Mouse (Mus musculus): ENCODE data around the gene Alkbh6. TPM values are rescaled to one million over a fixed set of nuclear protein-coding genes. Genes with fewer than 3 reads are reported as not detected.

The Alkbh6 gene
- 64.4 and 64.7 TPM in 2 replicates for polyA plus RNA-seq (2015; fragmentation: Nextera tagmentation; extraction: Ambion mirVana)

DNA sequence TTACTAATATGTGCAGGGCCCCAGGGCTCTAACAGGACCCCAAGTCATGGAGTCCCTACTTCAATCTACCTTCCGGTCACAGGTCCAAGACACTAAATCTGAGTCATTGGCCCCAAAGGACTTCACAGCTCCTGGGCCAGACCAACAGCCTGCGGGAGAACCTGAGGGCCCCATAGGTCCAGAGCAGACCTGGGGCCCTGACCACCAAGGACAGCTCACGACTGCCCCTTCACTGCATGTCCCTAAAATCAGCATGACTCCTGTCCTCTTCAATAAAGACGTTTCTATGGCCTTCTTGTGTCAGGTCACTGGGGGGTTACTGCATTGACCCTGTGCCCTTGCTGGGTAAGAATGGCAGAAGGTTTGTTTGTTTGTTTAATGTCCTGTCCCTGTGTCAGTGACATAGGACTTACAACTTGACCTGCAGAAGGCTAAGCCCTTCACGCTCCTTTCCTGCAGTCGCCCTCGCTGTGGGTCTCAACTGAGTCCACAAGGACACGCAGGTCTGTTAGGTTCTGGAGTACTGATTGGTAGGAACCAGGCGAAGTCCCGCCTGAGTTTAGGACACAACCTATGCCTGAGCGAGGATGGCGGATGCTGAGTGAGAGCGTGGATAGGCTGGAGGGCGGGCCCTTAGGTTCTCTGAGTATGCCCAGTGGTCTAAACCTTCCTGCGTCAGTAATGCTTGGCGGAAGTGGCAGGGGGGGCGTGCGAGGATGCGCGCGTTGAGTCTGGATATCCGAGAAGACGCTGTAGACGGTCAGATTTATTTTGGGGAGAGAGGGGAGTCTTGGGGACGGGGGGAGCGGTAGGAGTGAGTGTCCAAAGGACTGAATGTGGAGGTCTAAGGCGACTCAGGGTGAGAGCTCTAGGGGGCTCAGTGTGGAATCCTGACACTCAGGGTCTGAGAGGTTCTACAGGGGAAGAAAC is at the start of gene Alkbh6:
TSS of gene Alkbh6 (plus strand) at position 642 of the 930 bp plus-strand sequence.
- no peaks in the 10 kb centered on the region for H3K9me3 ChIP-seq (replicated peaks; ENCODE audit: control insufficient read depth, low read length)
- ATAC-seq (ENCODE audit: insufficient read depth, low FRiP score) = peak; percentile 99
- 5% methylated on average over 27 of the region's 27 CpGs for WGBS
- H3K9ac ChIP-seq (ENCODE audit: low read length) = peak within 1 kb of the TSS; percentile 86
- no peaks in the 10 kb centered on the region for H3K36me3 ChIP-seq (ENCODE audit: control insufficient read depth, insufficient read depth, low read length)
- H3K4me2 ChIP-seq (ENCODE audit: low read depth, low read length) = peak within 1 kb of the TSS; percentile 92
- no peaks in the 10 kb centered on the region for H3K27me3 ChIP-seq (ENCODE audit: control insufficient read depth, insufficient read depth, low read length)
- peak within 1 kb of the TSS; percentile 82 for H3K4me3 ChIP-seq (replicated peaks; ENCODE audit: low read length)
- H3K27ac ChIP-seq (ENCODE audit: low read length) = peak within 1 kb of the TSS; percentile 49
- H3K4me1 ChIP-seq (ENCODE audit: control insufficient read depth, insufficient read depth, low read length) = peaks cover 13% of the 10 kb centered on the region

DNA sequence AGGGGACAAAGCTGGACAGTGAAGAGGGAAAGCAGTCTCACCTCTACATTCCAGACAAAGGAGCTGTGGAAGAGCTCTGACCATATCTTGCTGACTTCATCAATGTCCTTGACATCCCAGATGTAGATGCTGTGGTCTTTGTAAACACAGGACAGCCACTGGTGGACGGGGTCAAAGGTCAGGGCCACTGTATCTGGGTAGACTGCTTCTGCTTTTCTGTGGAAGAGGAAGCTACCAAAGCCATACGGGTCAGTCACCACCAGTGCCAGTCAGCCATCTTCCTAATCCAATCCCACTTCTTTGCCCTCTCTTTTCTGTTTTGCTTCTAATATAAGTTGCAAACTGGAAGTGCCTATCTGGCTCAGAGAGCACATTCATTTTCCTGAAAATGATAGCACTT is 43.5 kb upstream of the Alkbh6 start:
- ATAC-seq (ENCODE audit: insufficient read depth, low FRiP score) = no peak
- Histone ChIP-seq H3K27me3 (ENCODE audit: control insufficient read depth, insufficient read depth, low read length) (no peaks in the 10 kb centered on the region), H3K27ac (ENCODE audit: low read length) (no peak overlapping the region), H3K36me3 (ENCODE audit: control insufficient read depth, insufficient read depth, low read length) (0 out of 2 replicates have a peak, but pooled peaks cover 2% of the 10 kb centered on the region), H3K4me3 (replicated peaks; ENCODE audit: low read length) (no peak overlapping the region), H3K4me2 (ENCODE audit: low read depth, low read length) (no peak overlapping the region), H3K9ac (ENCODE audit: low read length) (no peak overlapping the region), H3K4me1 (ENCODE audit: control insufficient read depth, insufficient read depth, low read length) (no peaks in the 10 kb centered on the region), H3K9me3 (replicated peaks; ENCODE audit: control insufficient read depth, low read length) (no peaks in the 10 kb centered on the region)
- WGBS = 71% methylated on average over 2 of the region's 2 CpGs

DNA sequence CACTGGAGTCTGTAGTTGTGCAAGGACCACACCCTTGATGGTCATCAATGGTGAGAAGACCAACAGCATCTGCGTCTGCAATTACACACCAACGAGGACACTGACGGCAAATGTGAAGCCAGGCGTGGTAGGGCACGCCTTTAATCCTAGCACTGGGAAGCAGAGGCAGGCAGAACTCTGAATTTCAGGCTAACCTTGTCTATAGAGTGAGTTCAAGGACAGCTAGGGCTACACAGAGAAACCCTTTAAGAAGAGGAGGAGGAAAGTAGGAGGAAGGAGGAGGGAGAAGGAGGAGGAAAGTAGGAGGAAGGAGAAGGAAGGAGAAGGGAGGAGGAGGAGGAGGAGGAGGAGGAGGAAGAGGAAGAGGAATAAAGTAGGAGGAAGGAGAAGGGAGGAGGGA is 43.0 kb upstream of the Alkbh6 start:
- no peak overlapping the region for H3K27ac ChIP-seq (ENCODE audit: low read length)
- no peak for ATAC-seq (ENCODE audit: insufficient read depth, low FRiP score)
- 87% methylated on average over 5 of the region's 5 CpGs for WGBS
- no peaks in the 10 kb centered on the region for H3K9me3 ChIP-seq (replicated peaks; ENCODE audit: control insufficient read depth, low read length)
- 0 out of 2 replicates have a peak, but pooled peaks cover 2% of the 10 kb centered on the region for H3K36me3 ChIP-seq (ENCODE audit: control insufficient read depth, insufficient read depth, low read length)
- H3K4me1 ChIP-seq (ENCODE audit: control insufficient read depth, insufficient read depth, low read length) = no peaks in the 10 kb centered on the region
- H3K4me3 ChIP-seq (replicated peaks; ENCODE audit: low read length) = no peak overlapping the region
- no peaks in the 10 kb centered on the region for H3K27me3 ChIP-seq (ENCODE audit: control insufficient read depth, insufficient read depth, low read length)
- H3K9ac ChIP-seq (ENCODE audit: low read length) = no peak overlapping the region
- H3K4me2 ChIP-seq (ENCODE audit: low read depth, low read length) = no peak overlapping the region

GRCm38 (mm10) chr7:30265935-30266334 is 42.6 kb upstream of the Alkbh6 start:
- ATAC-seq (ENCODE audit: insufficient read depth, low FRiP score) = no peak
- 0 out of 2 replicates have a peak, but pooled peaks cover 2% of the 10 kb centered on the region for H3K36me3 ChIP-seq (ENCODE audit: control insufficient read depth, insufficient read depth, low read length)
- H3K27me3 ChIP-seq (ENCODE audit: control insufficient read depth, insufficient read depth, low read length) = no peaks in the 10 kb centered on the region
- no peak overlapping the region for H3K4me2 ChIP-seq (ENCODE audit: low read depth, low read length)
- H3K9me3 ChIP-seq (replicated peaks; ENCODE audit: control insufficient read depth, low read length) = no peaks in the 10 kb centered on the region
- 81% methylated on average over 7 of the region's 7 CpGs for WGBS
- H3K4me3 ChIP-seq (replicated peaks; ENCODE audit: low read length) = no peak overlapping the region
- no peak overlapping the region for H3K9ac ChIP-seq (ENCODE audit: low read length)
- no peak overlapping the region for H3K27ac ChIP-seq (ENCODE audit: low read length)
- H3K4me1 ChIP-seq (ENCODE audit: control insufficient read depth, insufficient read depth, low read length) = no peaks in the 10 kb centered on the region

DNA sequence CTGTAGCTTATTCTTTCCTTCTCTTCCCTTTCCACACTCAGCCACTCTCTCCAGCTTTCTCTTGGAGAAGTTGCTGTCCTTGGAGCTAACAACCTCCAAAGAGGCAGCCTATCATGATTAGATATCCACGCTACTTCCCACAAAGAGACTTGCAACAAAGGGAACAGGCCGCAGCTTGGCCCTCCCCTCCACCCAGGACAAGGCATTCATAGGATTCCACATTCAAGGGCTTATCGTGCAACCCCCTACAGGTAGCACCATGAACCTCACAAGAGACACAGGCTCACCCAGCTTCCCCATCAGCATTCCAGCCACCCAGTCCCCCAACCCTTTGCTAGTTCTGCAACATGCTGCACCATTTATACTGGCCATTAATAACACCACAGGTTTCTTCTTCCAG is 41.7 kb upstream of the Alkbh6 start:
- no peak overlapping the region for H3K4me3 ChIP-seq (replicated peaks; ENCODE audit: low read length)
- no peaks in the 10 kb centered on the region for H3K9me3 ChIP-seq (replicated peaks; ENCODE audit: control insufficient read depth, low read length)
- no peaks in the 10 kb centered on the region for H3K4me1 ChIP-seq (ENCODE audit: control insufficient read depth, insufficient read depth, low read length)
- ATAC-seq (ENCODE audit: insufficient read depth, low FRiP score) = no peak
- H3K27me3 ChIP-seq (ENCODE audit: control insufficient read depth, insufficient read depth, low read length) = no peaks in the 10 kb centered on the region
- H3K27ac ChIP-seq (ENCODE audit: low read length) = no peak overlapping the region
- no peaks in the 10 kb centered on the region for H3K36me3 ChIP-seq (ENCODE audit: control insufficient read depth, insufficient read depth, low read length)
- H3K9ac ChIP-seq (ENCODE audit: low read length) = no peak overlapping the region
- 70% methylated on average over 3 of the region's 3 CpGs for WGBS
- H3K4me2 ChIP-seq (ENCODE audit: low read depth, low read length) = no peak overlapping the region

DNA sequence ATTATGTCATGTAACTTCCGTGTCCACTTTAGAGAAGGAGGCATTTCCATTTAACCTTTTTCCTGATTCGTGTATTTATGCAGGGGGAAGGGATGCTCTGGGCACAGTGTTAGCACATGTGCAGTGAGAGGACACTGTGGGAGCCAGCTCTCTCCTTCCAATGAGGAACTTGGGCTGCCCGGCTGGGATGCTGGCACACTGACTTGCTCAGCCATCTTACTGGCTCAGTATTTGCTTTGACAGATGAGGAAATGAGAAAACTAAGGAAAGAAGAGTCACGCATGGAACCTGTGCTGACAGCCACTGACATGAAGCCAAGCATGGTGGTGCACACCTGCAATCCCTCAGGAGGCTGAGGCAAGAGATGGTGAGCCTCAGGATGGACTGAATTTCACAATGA is 38.9 kb upstream of the Alkbh6 start:
- no peak overlapping the region for H3K4me3 ChIP-seq (replicated peaks; ENCODE audit: low read length)
- H3K9me3 ChIP-seq (replicated peaks; ENCODE audit: control insufficient read depth, low read length) = no peaks in the 10 kb centered on the region
- ATAC-seq (ENCODE audit: insufficient read depth, low FRiP score) = no peak
- H3K9ac ChIP-seq (ENCODE audit: low read length) = no peak overlapping the region
- H3K27me3 ChIP-seq (ENCODE audit: control insufficient read depth, insufficient read depth, low read length) = no peaks in the 10 kb centered on the region
- H3K4me2 ChIP-seq (ENCODE audit: low read depth, low read length) = no peak overlapping the region
- H3K36me3 ChIP-seq (ENCODE audit: control insufficient read depth, insufficient read depth, low read length) = no peaks in the 10 kb centered on the region
- no peak overlapping the region for H3K27ac ChIP-seq (ENCODE audit: low read length)
- WGBS = 85% methylated on average over 4 of the region's 4 CpGs
- no peaks in the 10 kb centered on the region for H3K4me1 ChIP-seq (ENCODE audit: control insufficient read depth, insufficient read depth, low read length)

- WGBS = 57% methylated on average over 6 of the region's 6 CpGs
- Histone ChIP-seq H3K4me3 (replicated peaks; ENCODE audit: low read length) (no peak overlapping the region), H3K9ac (ENCODE audit: low read length) (no peak overlapping the region), H3K27me3 (ENCODE audit: control insufficient read depth, insufficient read depth, low read length) (no peaks in the 10 kb centered on the region), H3K4me1 (ENCODE audit: control insufficient read depth, insufficient read depth, low read length) (0 out of 2 replicates have a peak, but pooled peaks cover 3% of the 10 kb centered on the region), H3K27ac (ENCODE audit: low read length) (no peak overlapping the region), H3K4me2 (ENCODE audit: low read depth, low read length) (no peak overlapping the region), H3K9me3 (replicated peaks; ENCODE audit: control insufficient read depth, low read length) (no peaks in the 10 kb centered on the region), H3K36me3 (ENCODE audit: control insufficient read depth, insufficient read depth, low read length) (no peaks in the 10 kb centered on the region)
- ATAC-seq (ENCODE audit: insufficient read depth, low FRiP score) = no peak
These were observed 34.1 kb upstream of the Alkbh6 start for GRCm38 (mm10) chr7:30274383-30274782.

DNA sequence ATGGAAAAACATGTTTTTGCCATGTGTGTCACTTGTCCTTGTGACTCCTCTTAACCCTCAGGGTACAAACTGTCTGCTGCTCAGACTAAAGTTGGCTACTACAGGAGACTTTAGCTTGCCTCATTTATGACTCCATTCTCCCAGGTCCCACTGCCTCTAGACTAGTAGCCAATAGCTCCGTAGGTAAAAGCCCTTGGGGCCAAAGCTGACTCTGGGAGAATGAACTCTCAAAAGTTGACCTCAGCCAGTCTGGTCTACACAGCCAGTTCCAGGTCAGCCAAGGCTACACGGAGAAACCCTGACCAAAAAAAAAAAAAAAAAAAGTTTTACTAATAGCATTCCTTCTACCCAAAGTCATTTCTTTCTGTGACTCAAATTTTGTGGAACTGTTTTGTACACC is 29.6 kb upstream of the Alkbh6 start:
- ATAC-seq (ENCODE audit: insufficient read depth, low FRiP score) = no peak
- no peak overlapping the region; the same call in 1 of the 2 replicates for H3K4me3 ChIP-seq (replicated peaks; ENCODE audit: low read length)
- H3K4me2 ChIP-seq (ENCODE audit: low read depth, low read length) = peak overlapping the region; percentile 96
- H3K4me1 ChIP-seq (ENCODE audit: control insufficient read depth, insufficient read depth, low read length) = 0 out of 2 replicates have a peak, but pooled peaks cover 3% of the 10 kb centered on the region
- H3K27ac ChIP-seq (ENCODE audit: low read length) = no peak overlapping the region
- no peaks in the 10 kb centered on the region for H3K36me3 ChIP-seq (ENCODE audit: control insufficient read depth, insufficient read depth, low read length)
- H3K9ac ChIP-seq (ENCODE audit: low read length) = no peak overlapping the region
- no peaks in the 10 kb centered on the region for H3K9me3 ChIP-seq (replicated peaks; ENCODE audit: control insufficient read depth, low read length)
- H3K27me3 ChIP-seq (ENCODE audit: control insufficient read depth, insufficient read depth, low read length) = no peaks in the 10 kb centered on the region
- 43% methylated on average over 2 of the region's 2 CpGs for WGBS

DNA sequence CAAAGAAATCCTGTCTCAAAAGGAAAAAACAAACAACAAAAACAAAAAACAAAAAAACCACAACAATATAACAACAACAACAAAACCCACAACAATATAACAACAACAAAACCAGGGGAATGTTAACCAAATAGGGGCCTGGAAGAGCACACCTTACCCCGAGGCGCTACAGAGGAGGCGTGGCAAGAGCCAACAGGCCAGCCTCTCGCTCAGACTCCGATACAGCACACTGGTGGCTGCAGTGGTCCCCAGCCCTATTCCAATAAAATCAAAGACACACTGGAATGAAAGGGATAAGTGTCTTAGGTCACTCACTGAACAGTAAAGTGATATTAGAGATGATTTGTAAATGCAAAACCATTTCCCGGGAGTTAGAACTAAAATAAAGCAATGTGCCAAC is 29.0 kb upstream of the Alkbh6 start:
- Histone ChIP-seq H3K27ac (ENCODE audit: low read length) (peak overlapping the region; percentile 99), H3K27me3 (ENCODE audit: control insufficient read depth, insufficient read depth, low read length) (no peaks in the 10 kb centered on the region), H3K9me3 (replicated peaks; ENCODE audit: control insufficient read depth, low read length) (no peaks in the 10 kb centered on the region), H3K36me3 (ENCODE audit: control insufficient read depth, insufficient read depth, low read length) (no peaks in the 10 kb centered on the region), H3K4me1 (ENCODE audit: control insufficient read depth, insufficient read depth, low read length) (0 out of 2 replicates have a peak, but pooled peaks cover 3% of the 10 kb centered on the region), H3K4me2 (ENCODE audit: low read depth, low read length) (peak overlapping the region; percentile 96), H3K9ac (ENCODE audit: low read length) (peak overlapping the region; percentile 64), H3K4me3 (replicated peaks; ENCODE audit: low read length) (peak overlapping the region; percentile 86)
- ATAC-seq (ENCODE audit: insufficient read depth, low FRiP score) = no peak
- WGBS = 0% methylated on average over 6 of the region's 6 CpGs

All from stomach, embryonic 16.5 days (tissue).